Mouse (Mus musculus) layer of hippocampus, adult 9-11 months (tissue): ENCODE data around the gene Clec16a.

ENCODE experiments used
- DNase-seq: peaks from one replicate; pipeline ENCODE4 v3.0.0; 2022

The Clec16a gene

GRCm38 (mm10) chr16:10544995-10545622, at the start of gene Clec16a:
TSS of gene Clec16a (plus strand) at chr16:10545339.
- DNase-seq: peak; percentile 96

DNA sequence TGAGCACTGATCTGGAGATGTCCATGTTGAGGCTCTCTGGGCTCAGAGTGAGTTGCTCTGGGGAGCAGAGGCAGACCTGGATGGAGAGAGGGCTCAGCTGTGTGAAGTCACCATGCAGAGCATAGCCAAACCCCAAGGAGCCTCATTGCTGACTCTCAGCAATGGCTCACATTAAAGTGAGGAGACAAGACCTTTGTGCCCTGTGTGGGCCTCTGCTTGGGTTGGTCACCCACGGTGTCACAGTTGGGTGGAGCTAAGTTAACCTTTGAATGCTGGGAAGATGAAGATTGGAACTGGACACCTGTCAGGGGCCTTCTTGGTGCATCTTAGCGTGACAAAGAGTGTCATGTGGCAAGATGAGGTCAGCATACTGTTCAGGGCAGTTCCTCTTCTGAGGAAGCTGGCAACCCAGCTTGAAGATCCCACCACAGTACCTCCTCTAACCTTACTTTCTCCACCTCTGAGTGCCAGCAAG, 49.3 kb upstream of the Clec16a start:
- no peak for DNase-seq

DNA sequence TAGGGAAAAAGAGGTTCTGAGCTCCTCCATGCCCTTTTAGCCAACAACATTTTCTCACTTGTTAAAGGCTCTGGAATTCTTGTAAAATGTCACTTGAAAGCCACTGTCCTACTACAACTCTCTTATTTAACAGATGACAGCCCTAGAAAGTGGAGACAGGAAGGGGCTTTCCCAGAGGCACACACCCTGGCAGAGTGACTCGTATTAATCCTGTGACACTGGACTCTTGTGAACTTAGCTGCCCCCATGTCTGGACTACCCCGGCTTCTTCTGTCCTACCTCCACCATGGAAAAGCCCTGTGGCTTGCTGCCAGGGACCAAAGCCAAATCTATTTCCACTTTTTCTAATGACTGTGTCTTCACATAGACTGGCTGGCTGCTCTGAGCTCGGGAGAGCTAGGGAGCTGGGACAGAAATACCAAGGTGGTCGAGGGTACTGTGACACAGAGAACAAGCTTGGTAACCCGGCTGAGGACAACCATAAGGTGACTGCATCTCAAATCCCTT, 47.0 kb upstream of the Clec16a start:
- no peak for DNase-seq

DNA sequence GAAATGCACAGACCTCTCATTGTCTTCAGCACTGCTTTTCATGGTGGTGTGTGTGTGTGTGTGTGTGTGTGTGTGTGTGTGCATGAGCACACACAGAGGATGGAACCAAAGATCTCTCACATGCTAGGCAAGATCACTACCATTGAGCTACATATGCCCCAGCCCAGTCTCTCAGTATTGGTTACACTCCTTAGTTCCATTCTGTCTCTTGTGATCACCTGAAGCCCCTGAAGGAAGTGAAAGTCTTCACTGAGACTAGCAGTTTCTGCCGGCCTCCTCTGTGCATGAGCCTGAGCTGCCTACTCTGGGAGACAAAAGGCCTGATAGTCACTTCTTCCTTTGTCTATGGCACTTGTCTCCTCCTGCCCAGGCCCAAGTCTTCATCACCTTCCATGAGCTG, 46.0 kb upstream of the Clec16a start:
- no peak for DNase-seq

- DNase-seq: no peak
Observed at GRCm38 (mm10) chr16:10501865-10502264, 43.3 kb upstream of the Clec16a start.

DNA sequence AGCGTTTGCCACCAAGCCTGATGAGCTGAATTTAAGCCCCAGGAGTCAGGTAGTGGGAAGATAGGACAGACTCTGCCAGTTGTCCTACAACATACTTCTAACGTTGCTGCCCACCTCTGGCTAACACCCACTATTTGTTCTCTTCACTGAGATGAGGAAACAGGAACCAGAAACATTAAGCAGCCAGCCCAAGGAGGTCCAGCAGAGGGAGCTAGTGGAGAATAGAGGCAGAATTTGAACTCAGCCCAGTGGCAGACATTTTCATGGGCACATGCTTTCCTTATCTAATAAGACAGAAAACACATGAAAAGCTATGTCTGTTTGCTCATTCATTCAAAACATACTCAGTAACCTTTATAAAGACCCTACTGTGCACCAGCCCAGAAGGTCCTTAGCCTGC, 42.1 kb upstream of the Clec16a start:
- no peak for DNase-seq

- no peak for DNase-seq
Observed at GRCm38 (mm10) chr16:10507445-10507844, 37.7 kb upstream of the Clec16a start.

DNA sequence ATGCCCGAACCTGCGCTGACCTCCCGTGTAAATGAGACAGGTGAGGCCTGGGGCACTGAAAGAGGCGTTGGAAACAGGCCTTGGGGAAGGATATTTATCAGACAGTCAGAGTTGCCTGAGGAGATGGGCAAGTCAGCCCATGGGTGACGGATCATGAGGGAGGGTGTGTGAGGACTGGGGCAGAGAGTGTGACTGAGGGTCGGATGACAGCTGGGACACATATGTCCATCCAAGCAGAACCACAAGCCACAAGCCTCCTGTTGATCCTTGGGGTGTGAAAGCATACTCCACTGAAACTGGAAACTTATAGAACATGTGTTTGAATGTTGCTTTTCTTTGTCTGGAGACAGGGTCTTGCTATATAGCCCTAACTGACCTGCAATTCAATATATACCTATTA, 36.4 kb upstream of the Clec16a start:
- no peak for DNase-seq

- DNase-seq: no peak
Observed at GRCm38 (mm10) chr16:10510477-10511133, 34.5 kb upstream of the Clec16a start.

- no peak for DNase-seq
Observed at GRCm38 (mm10) chr16:10511134-10511520, 34.0 kb upstream of the Clec16a start.

DNA sequence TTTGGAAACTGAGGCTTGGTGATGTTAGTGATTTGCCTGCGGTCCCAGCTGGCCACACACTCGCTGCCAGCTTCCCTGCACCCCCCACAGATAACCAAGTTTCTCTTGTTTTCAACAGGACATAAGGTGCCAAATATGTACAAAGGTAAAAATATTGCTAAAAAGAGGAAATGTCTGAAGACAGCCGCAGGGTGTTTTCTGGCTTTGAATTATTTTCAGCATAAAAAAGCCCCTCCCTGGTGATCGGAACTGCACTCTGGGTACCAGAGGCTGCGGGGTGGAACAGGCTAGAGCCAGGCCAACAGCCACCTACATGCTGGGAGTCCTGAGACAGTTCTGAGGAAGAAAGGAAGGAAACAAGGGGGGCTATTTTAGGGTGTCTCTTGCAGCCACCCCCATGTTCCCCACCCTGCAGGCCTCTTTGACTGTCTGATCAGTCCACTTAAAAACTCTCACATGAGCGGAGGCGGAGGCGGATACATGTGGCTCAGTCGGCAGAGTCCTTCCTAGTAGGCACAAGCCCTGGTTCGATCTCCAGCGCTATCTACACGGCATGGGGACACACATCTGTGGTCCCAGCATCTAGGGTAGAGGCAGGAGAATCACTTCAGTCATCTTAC, 29.1 kb upstream of the Clec16a start:
- peak; percentile 42 for DNase-seq

GRCm38 (mm10) chr16:10518030-10518429, 27.1 kb upstream of the Clec16a start:
- DNase-seq: no peak

GRCm38 (mm10) chr16:10520908-10521614, 24.1 kb upstream of the Clec16a start:
- DNase-seq: peak; percentile 78

DNA sequence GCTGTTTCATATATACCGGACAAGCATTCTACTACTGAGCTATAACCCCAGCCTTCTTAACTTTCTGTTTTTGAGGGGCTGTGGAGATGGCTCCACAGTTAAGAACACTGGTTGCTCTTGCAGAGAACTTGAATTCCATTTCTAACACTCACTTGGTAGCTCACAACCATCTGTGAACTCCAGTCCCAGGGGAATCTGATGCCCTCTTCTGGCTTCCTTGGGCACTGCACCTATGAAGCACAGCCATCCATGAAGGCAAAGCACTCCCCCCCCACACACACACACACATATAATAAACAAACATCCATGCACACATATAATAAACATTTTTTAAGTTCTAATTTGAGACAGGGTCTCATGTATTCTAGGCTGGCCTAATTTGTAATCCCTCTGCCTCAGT, 22.3 kb upstream of the Clec16a start:
- peak; percentile 66 for DNase-seq

DNA sequence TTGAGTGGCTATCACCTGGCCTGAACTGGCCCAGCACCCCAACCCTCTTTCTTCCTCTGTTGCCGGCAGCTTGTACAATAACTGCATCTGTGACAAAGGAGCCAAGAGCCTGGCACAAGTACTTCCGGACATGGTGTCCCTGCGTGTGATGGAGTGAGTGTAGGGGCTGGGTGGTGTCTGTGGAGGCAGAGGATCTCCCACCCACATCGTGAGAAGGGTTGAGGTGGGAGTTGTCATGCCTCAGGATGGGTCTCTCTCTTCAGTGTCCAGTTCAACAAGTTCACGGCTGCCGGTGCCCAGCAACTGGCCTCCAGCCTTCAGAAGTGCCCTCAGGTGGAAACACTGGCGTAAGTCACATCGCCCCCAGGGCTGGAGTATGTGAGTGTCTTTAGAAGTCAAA, 21.5 kb upstream of the Clec16a start:
- no peak for DNase-seq

- no peak for DNase-seq
Observed at GRCm38 (mm10) chr16:10524866-10525609, 20.1 kb upstream of the Clec16a start.

DNA sequence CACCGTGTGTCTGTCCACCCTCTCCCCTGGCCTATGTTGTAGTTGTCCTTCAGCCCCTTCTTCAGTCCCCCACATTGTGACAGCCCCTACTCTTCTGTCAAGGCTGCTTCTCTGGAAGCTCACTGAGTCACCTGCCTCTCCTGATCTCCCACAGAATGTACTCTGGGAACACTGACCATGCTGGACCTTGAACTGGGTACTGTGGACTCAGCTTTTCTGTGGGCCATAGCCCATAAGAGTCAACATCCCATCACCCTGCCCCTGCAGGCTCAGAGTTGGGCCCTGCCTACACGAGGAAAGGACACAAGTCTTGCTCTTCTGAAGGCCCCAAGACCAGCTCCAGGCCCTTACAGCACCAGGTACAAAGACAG, 19.5 kb upstream of the Clec16a start:
- no peak for DNase-seq

- DNase-seq: no peak
Observed at GRCm38 (mm10) chr16:10527046-10527644, 18.0 kb upstream of the Clec16a start.

DNA sequence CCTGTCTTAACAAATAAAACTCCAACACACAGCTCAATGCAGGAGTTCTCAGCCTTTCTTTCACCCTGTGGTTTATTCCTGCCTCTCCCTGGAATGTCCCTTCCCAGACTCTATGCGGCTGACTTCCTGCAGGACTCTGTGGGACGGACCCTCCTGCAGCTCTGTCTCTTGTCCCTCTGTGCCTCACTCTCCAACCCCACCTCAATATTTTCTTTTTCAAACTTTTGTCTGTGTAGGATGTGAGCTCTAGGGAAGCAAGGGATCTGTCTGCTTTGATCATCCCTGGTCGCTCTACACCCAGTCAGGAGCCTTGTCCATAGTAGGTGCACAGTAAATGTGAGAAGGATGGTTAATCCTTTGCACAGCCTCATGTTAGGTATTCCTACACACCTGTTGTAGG, 16.8 kb upstream of the Clec16a start:
- DNase-seq: no peak

DNA sequence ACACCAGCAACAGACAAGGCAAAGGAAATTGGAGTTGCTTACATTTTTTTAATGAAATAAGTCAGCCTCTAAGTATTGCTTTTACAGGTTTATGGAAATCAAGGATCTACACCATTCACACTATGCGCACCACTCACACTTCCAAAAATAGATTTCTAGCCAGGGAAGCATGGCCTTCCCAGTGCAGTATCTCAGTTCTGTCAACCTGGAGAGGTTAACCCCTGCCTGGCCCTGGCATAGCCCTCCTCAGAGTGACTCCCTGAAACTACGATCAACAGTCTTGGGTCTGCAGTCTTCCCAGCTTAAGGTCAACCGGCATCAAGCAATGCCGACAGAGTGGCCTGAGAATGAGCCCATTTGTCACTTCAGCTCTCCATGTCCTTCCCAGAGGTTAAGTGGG, 15.0 kb upstream of the Clec16a start:
- DNase-seq: no peak

- no peak for DNase-seq
Observed at GRCm38 (mm10) chr16:10533781-10534180, 11.4 kb upstream of the Clec16a start.

- DNase-seq: no peak
Observed at GRCm38 (mm10) chr16:10534567-10534966, 10.6 kb upstream of the Clec16a start.
